24 mouse cellular contexts compared by ENCODE assay signal in genomic region chr2:139561966-139562505, GRCm38 (mm10).
DNase-seq lines count a peak whose midpoint lies in the region; ATAC-seq and TF ChIP-seq lines count a peak whose summit lies in the region.
"Had no signal": no experiment of that assay in that cellular context is flagged by ENCODE, and none has a peak within 500 bp of the region (broad histone marks: within the 10 kb centered on the region; RNA-seq: fewer than 3 reads in every experiment).

No protein-coding gene starts in this region.

- 55% methylated on average over 5 of the region's 5 CpGs for WGBS in forebrain, postnatal 0 days
- 82% methylated on average over 5 of the region's 5 CpGs for WGBS in forebrain, embryonic 12.5 days
- WGBS in intestine, embryonic 15.5 days = 77% methylated on average over 5 of the region's 5 CpGs

- H3K27me3 ChIP-seq in forebrain, postnatal 0 days (ENCODE audit: insufficient read depth, low read length) = no peaks in the 10 kb centered on the region
- no peaks in the 10 kb centered on the region for H3K27me3 ChIP-seq in forebrain, embryonic 12.5 days
- H3K27me3 ChIP-seq in intestine, embryonic 15.5 days (replicated peaks) = no peaks in the 10 kb centered on the region
- H3K27me3 ChIP-seq: heart, embryonic 15.5 days; liver, embryonic 12.5 days; midbrain, embryonic 12.5 days; neural tube, embryonic 12.5 days had no signal

- H3K36me3 ChIP-seq in forebrain, postnatal 0 days (ENCODE audit: insufficient read depth) = no peaks in the 10 kb centered on the region
- H3K36me3 ChIP-seq in forebrain, embryonic 12.5 days (replicated peaks) = no peaks in the 10 kb centered on the region
- H3K36me3 ChIP-seq in intestine, embryonic 15.5 days = no peaks in the 10 kb centered on the region
- H3K36me3 ChIP-seq: heart, embryonic 15.5 days; liver, embryonic 12.5 days; midbrain, embryonic 12.5 days; neural tube, embryonic 12.5 days had no signal

- H3K9ac ChIP-seq in forebrain, postnatal 0 days = no peak overlapping the region
- no peak overlapping the region for H3K9ac ChIP-seq in forebrain, embryonic 12.5 days
- H3K9ac ChIP-seq in intestine, embryonic 15.5 days = no peak overlapping the region
- H3K9ac ChIP-seq: heart, embryonic 15.5 days; liver, embryonic 12.5 days; liver, postnatal 0 days; midbrain, embryonic 12.5 days; neural tube, embryonic 12.5 days had no signal

- ATAC-seq in forebrain, postnatal 0 days = peak; percentile 48; the same call in 1 of the 2 replicates
- no peak for ATAC-seq in forebrain, embryonic 12.5 days (ENCODE audit: low FRiP score)
- no peak for ATAC-seq in intestine, embryonic 15.5 days
- ATAC-seq: hindbrain, embryonic 16.5 days; liver, embryonic 12.5 days; liver, postnatal 0 days had no signal

- no peak overlapping the region for H3K4me2 ChIP-seq in forebrain, postnatal 0 days (ENCODE audit: low read depth)
- no peak overlapping the region for H3K4me2 ChIP-seq in forebrain, embryonic 12.5 days
- H3K4me2 ChIP-seq in intestine, embryonic 15.5 days (replicated peaks) = no peak overlapping the region
- H3K4me2 ChIP-seq: heart, embryonic 15.5 days; liver, embryonic 12.5 days; midbrain, embryonic 12.5 days; neural tube, embryonic 12.5 days had no signal

- no peak overlapping the region for H3K27ac ChIP-seq in forebrain, postnatal 0 days (ENCODE audit: low read depth, low read length)
- H3K27ac ChIP-seq in forebrain, embryonic 12.5 days = no peak overlapping the region
- no peak overlapping the region for H3K27ac ChIP-seq in intestine, embryonic 15.5 days
- H3K27ac ChIP-seq: heart, embryonic 15.5 days; left cerebral cortex, adult 2 months; liver, embryonic 12.5 days; midbrain, embryonic 12.5 days; neural tube, embryonic 12.5 days had no signal

- no peaks in the 10 kb centered on the region for H3K4me1 ChIP-seq in forebrain, postnatal 0 days (ENCODE audit: insufficient read depth)
- H3K4me1 ChIP-seq in forebrain, embryonic 12.5 days = no peaks in the 10 kb centered on the region
- no peaks in the 10 kb centered on the region for H3K4me1 ChIP-seq in intestine, embryonic 15.5 days (replicated peaks)
- H3K4me1 ChIP-seq: heart, embryonic 15.5 days; liver, embryonic 12.5 days; midbrain, embryonic 12.5 days; neural tube, embryonic 12.5 days had no signal

- no peak for TF ChIP-seq CTCF in forebrain, postnatal 0 days (IDR thresholded peaks at IDR 0.05; ENCODE audit: low read depth)

- DNase-seq in forebrain, postnatal 0 days = peak; percentile 43
- peak; percentile 45 for DNase-seq in layer of hippocampus, adult 11-12 months (ENCODE audit: low spot score)
- peak; percentile 31 for DNase-seq in layer of hippocampus, adult 9-10 months (ENCODE audit: low spot score)
- peak; percentile 23 for DNase-seq in telencephalon, adult 2 months (ENCODE audit: low read depth, low spot score)
- no peak for DNase-seq in kidney, postnatal 10 days
- DNase-seq: adrenal gland, adult 8-10 months; cerebellum, adult 11 months; cerebellum, adult 9-10 months; cerebellum, postnatal 36 days; gastrocnemius, postnatal 10 days; kidney, adult 2 months; kidney, postnatal 4 days; liver, postnatal 0 days; lung, postnatal 36 days; right cerebral cortex, adult 18-20 months had no signal

- no peaks in the 10 kb centered on the region for H3K9me3 ChIP-seq in forebrain, postnatal 0 days (ENCODE audit: low read length)
- H3K9me3 ChIP-seq in forebrain, embryonic 12.5 days = no peaks in the 10 kb centered on the region
- H3K9me3 ChIP-seq in intestine, embryonic 15.5 days = no peaks in the 10 kb centered on the region
- H3K9me3 ChIP-seq: heart, embryonic 15.5 days; liver, embryonic 12.5 days; midbrain, embryonic 12.5 days; neural tube, embryonic 12.5 days had no signal

- H3K4me3 ChIP-seq in forebrain, postnatal 0 days (ENCODE audit: low read depth, low read length) = no peak overlapping the region
- H3K4me3 ChIP-seq in forebrain, embryonic 12.5 days (replicated peaks) = no peak overlapping the region
- no peak overlapping the region for H3K4me3 ChIP-seq in intestine, embryonic 15.5 days (replicated peaks)
- H3K4me3 ChIP-seq: heart, embryonic 15.5 days; left cerebral cortex, adult 2 months; liver, embryonic 12.5 days; midbrain, embryonic 12.5 days; myocyte; neural tube, embryonic 12.5 days had no signal
